Mouse (Mus musculus) ES-Bruce4 (cell line): ENCODE measurements around the gene Hic2.
A peak's percentile ranks its signal among the peaks of the same experiment; 100 is the strongest.

Source experiments
- CTCF ChIP-seq: IDR thresholded peaks from one replicate; pipeline ENCODE4 v1.8.1; 2011; ENCODE audit warnings: low read depth, low read length
- EP300 ChIP-seq: IDR thresholded peaks from 2 replicates; pipeline ENCODE4 v1.6.1; 2011; ENCODE audit warnings: low read depth, low read length; ENCODE audit not compliant: insufficient read depth

DNA sequence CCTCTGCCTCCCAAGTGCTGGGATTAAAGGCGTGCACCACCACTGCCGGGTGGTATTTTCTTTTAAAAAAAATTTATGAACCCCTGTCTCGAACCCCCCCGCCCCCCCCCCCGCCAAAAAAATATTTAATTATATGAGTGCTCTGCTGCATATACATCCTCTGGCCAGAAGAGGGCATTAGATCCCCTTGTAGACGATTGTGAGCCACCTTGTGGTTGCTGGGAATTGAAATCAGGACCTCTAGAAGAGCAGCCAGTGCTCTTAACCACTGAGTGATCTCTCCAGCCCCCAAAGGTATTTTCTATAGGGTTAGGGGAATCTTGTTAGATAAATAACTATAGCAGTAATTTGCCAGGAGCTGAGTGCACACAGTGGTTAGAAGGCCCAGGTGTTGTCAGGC is 28.4 kb upstream of the Hic2 start:
- TF ChIP-seq CTCF (peak; percentile 36), EP300 (no peak)
